Mouse (Mus musculus): ENCODE measurements around the gene Ddx49.

DNA sequence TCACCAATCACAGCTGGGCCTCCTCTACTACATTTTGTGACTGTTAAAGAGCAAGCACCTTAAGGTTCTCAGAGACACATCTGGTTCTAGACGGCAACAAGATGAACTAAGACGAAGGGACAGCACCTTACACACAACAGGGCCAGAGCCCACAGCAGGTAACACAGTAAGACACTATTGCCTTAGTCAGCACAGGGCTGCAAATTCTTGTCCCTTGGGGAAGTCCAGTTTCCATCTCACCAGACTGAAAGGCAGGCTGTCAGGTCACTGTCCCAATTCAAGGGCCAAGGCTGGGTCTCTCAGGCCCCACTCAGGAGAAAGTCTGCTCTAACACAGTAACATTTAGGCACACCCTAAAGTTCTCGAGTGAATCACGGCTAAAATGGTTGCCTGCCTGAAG, 45.2 kb upstream of the Ddx49 start:
- TF ChIP-seq CTCF (IDR thresholded peaks at IDR 0.05; ENCODE audit: insufficient read depth, low read depth, low read length) (no peak), POLR2A (IDR thresholded peaks at IDR 0.05; ENCODE audit: insufficient read depth, low read depth, low read length) (no peak)

Data from olfactory bulb, adult 2 months (tissue).